Mouse (Mus musculus) ES-CJ7 (cell line): ENCODE measurements around the gene Svs4.
"Not testable (repeated sequence)": the region's sequence is repeated elsewhere in the genome, so short reads cannot be mapped to it uniquely, and the experiment has no call there.

ENCODE experiments used
- DNase-seq: peaks from one replicate; pipeline ENCODE4 v3.0.0; 2011; ENCODE audit warnings: low read depth, low spot score

Gene Svs4

DNA sequence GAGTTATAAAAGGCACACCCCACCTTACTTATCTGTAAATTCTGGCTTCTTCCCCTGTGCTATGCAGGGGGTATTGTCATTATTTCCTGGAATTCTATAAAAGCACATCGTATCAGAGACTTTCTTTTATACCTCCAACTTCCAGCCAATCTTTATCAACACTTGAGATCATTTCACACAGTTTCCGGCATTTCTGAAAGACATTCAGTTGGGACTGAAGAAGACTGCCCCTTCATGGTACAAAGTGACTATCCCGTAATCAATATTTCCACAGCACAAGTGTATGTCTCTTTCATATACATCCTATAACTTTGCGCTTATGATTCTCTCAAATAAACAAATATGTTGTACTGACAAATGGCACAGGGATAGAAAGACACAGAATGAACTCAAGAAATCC lies at the start of gene Svs4:
Svs4 (minus strand) TSS at position 101 of the 400 bp plus-strand sequence.
- no peak for DNase-seq

DNA sequence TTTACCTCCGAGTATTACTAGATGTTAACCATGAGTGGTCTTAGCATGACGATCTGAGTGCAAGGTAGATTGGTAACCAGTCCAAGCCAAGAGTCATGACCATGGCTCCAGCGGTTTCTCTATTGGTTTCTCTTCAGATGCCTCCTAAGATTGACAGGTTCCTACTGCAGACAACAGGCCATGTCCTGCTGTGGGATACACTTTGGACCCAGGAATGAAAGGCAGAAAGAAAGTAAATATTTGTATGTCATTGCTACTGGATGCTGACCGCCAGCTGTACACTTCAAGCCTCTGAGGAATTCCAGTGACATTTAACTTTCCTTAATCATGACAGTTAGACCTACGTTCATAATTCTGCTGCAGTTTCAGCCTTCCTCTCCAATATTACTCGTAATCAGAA lies 42.7 kb upstream of the Svs4 start:
- DNase-seq: no peak

DNA sequence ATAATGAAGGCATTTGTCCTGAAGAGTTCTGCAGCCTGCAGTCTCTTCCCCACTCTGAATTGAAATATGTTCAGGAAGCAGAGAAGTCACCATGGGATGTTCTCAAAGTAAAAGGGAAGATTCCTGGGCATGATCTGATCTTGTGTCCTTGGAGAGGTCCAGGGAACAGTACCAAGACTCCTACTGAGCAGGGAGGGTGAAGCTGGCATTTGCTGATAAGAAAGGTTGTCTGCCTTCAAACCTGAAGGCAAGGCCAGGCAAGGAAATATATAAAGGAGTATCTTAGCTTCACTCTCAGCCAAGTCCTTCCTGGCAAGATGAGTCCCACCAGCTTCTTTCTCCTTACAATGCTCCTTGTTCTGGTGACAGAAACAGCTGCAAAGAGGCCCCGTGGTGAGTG lies 38.2 kb upstream of the Svs4 start, which contains the start of gene Svs6:
Svs6 (plus strand) TSS at position 301 of the 400 bp plus-strand sequence.
- not testable (repeated sequence) for DNase-seq

DNA sequence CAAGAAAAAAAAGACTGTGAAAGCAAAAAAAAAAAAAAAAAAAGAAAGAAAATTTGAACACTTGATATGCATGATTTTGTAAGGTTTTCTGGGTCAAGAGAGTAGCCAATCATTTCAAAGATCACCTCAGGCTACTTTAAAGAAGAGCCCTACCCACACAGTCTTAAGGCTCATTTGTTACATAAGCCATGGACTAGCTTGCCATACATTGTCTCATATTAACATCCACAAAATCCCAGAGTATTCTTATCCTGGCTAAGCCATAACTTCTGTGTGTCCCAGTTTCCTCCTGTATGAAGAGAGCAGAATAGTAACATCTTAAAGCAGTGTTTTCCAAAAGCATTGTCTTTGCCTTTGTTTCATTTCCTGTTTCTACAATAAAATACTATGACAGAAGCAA lies 37.2 kb upstream of the Svs4 start:
- not testable (repeated sequence) for DNase-seq

DNA sequence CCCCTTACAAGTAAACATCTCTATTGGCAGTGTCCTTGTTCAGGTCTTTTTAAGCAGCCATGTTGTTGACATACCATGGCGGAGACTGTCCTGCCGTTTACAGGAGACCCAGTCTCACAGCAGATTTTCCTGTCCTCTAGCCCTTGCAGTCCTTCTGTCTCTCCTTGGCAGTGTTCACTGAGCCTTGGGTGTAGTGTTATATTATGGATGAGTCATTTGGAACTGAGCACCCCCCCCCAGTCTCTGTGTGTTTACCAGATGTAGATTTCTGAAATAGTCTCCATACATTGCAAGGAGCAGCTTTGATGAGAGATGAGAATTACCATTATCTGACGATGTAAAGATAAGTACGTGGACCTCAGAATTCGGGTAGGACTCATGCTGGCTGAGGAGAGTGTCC lies 34.3 kb upstream of the Svs4 start:
- no peak for DNase-seq

DNA sequence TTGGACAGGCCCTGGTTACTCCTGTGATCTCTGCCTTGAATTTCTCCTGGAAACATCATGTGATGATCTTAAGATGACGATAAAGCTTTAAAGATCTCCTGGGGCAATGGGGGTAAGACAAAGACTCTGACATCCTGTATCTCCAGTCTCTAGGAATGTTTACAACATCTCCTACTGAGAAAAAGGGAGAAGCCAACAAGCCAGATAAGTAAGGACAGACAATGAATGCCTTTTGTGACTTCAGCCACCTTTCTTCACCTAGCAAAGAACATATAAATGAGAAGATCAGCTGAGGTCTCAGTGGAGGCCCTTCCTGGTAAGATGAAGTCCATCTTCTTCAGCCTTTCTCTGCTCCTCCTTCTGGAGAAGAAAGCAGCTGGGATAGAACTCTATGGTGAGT lies 10.7 kb upstream of the Svs4 start, which contains the start of gene Svs3a:
Svs3a (plus strand) TSS at position 301 of the 400 bp plus-strand sequence.
- not testable (repeated sequence) for DNase-seq

DNA sequence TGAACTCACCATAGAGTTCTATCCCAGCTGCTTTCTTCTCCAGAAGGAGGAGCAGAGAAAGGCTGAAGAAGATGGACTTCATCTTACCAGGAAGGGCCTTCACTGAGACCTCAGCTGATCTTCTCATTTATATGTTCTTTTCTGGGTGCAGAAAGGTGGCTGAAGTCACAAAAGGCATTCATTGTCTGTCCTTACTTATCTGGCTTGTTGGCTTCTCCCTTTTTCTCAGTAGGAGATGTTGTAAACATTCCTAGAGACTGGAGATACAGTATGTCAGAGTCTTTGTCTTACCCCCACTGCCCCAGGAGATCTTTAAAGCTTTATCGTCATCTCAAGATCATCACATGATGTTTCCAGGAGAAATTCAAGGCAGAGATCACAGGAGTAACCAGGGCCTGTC lies 21.7 kb downstream of the Svs4 start, which contains the start of gene Svs3b:
Svs3b (minus strand) TSS at position 101 of the 400 bp plus-strand sequence.
- DNase-seq: not testable (repeated sequence)

DNA sequence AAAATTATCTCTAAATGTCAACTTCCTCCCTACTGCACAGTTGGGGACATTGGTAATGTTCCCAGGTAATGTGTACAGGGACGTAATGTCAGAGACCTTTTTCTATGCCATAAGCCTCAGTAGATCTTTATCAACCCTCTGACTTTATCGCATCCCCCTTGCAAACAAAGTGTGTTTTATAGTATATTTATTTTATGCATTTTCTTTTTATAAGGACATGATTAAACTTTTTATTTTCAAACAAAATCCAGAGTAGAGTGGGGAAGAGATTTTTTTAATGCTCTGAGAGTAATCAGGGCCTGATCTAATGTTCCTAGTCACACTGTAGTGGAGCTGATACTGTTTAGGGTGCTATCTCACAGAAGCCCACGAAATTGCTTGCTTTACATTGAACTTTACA lies 39.9 kb downstream of the Svs4 start, which contains the start of gene Svs2:
Svs2 (minus strand) TSS at position 101 of the 400 bp plus-strand sequence.
- DNase-seq: no peak

DNA sequence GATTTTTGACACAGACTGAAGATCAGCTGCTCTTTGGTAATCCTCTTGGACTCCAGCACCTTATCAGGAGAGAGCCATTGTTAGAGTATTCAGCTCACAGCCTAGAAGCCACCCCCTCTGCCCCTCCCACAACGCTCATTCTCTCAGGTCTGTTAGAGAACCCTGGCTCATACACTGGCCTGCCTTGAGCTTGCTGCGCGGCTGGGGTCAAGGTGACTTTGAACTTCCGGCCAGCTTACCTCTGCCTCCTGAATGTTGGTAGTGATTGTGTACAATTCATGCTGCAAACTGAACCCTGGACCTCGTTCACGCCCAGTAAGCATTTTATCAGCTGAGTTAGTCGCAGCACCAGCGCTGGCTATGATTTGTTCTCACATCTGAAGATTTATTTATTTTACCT lies 45.6 kb downstream of the Svs4 start:
- DNase-seq: peak; percentile 36

DNA sequence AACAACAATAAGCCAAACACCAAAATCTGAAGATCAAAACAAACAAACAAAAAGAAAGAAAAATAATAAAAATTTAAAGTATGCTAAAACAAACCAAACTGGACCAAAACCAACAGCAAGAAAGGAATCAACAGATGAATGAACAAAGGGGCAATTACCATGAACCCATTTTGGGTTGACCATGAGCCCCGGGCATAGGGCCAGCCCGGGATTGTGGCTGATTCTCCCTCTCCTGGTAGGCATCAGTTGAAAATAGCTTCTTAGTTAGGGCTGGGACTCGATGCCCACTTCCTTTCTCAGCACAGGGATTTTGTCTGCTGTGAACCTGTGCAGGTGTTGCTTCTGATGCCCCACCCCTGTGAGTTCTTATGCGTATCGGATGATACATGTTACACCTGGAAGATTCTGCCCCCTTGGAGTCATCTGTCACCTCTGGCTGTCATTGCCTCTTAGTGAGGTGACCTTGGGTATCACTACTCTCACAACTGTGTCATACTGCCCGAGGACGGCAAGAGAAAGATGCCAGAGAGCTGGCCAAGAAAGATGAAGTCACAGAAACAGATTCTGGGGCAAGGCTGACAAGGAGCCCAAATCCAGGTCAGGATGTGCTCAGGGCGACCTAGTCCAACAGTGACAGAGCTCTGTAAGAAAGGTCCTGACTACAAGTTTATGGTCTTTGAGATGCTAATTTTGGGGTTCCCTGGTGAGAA lies 49.7 kb downstream of the Svs4 start:
- DNase-seq: peak; percentile 3
